Mouse (Mus musculus) cortical plate, adult 2 months (tissue): Measurements from ENCODE around the gene Prok1. TPM values are rescaled to one million over a fixed set of nuclear protein-coding genes. Genes with fewer than 3 reads are reported as not detected.

Source experiments
- H3K27ac ChIP-seq: fragments of 200-500 bp; 2 replicates; pipeline ENCODE4 v1.5.1; 2012; ENCODE audit warnings: low read length, control low read depth, inconsistent platforms; ENCODE audit not compliant: insufficient read depth
- H3K4me1 ChIP-seq: fragments of 200-500 bp; 2 replicates; pipeline ENCODE4 v1.6.1; 2011; ENCODE audit warnings: low read length; ENCODE audit not compliant: control insufficient read depth, insufficient read depth
- H3K4me3 ChIP-seq: fragments of 200-500 bp; 2 replicates; pipeline ENCODE4 v1.5.1; 2011; ENCODE audit warnings: mild to moderate bottlenecking, low read length, control low read depth; ENCODE audit not compliant: insufficient read depth
- CTCF ChIP-seq: fragments of 200-500 bp; IDR thresholded peaks from 2 replicates; pipeline ENCODE4 v1.5.1; 2011; ENCODE audit warnings: mild to moderate bottlenecking, control low read depth, low read length; ENCODE audit not compliant: insufficient read depth; ENCODE audit errors: extremely low read depth
- POLR2A ChIP-seq: fragments of 200-500 bp; IDR thresholded peaks from 2 replicates; pipeline ENCODE4 v1.6.1; 2011; ENCODE audit warnings: mild to moderate bottlenecking, low read length, control low read depth; ENCODE audit not compliant: insufficient read depth; ENCODE audit errors: extremely low read depth
- polyA plus RNA-seq: library from polyadenylated mRNA; depleted of rRNA; stranded (reverse); fragments of >200 nt; gene quantifications from 2 replicates; pipeline ENCODE4 v1.2.3, GENCODE M21; 2012; rRNA removed

The Prok1 gene
- 0.06 and 0.10 TPM in 2 replicates for polyA plus RNA-seq

GRCm38 (mm10) chr3:107239607-107240006 is at the start of gene Prok1:
Prok1 (minus strand) TSS chr3:107239707.
- Histone ChIP-seq H3K4me3 (no peak within 1 kb of the TSS), H3K27ac (no peak within 1 kb of the TSS), H3K4me1 (no peaks in the 10 kb centered on the region)
- TF ChIP-seq POLR2A (no peak), CTCF (no peak)

GRCm38 (mm10) chr3:107287346-107287745 is 47.8 kb upstream of the Prok1 start:
- TF ChIP-seq POLR2A, result no peak
- TF ChIP-seq CTCF, result no peak
- no peaks in the 10 kb centered on the region; the same call in 1 of the 2 replicates for H3K4me1 ChIP-seq
- H3K4me3 ChIP-seq, result no peak overlapping the region
- no peak overlapping the region for H3K27ac ChIP-seq

- Histone ChIP-seq H3K4me3 (no peak overlapping the region), H3K4me1 (no peaks in the 10 kb centered on the region; the same call in 1 of the 2 replicates), H3K27ac (no peak overlapping the region)
- no peak for TF ChIP-seq CTCF
- TF ChIP-seq POLR2A, result no peak
Observed at GRCm38 (mm10) chr3:107286123-107286522, 46.6 kb upstream of the Prok1 start.

- no peaks in the 10 kb centered on the region for H3K4me1 ChIP-seq
- peak within 1 kb of the TSS; percentile 83 for H3K4me3 ChIP-seq
- TF ChIP-seq CTCF (no peak), POLR2A (peak; percentile 61)
- no peak within 1 kb of the TSS for H3K27ac ChIP-seq
Observed at GRCm38 (mm10) chr3:107278479-107279269, 39.2 kb upstream of the Prok1 start, which contains the start of gene Lamtor5. Lamtor5 (plus strand) TSS chr3:107278858.

- TF ChIP-seq CTCF (no peak), POLR2A (no peak)
- Histone ChIP-seq H3K4me3 (no peak overlapping the region), H3K4me1 (no peaks in the 10 kb centered on the region), H3K27ac (no peak overlapping the region)
Observed at GRCm38 (mm10) chr3:107276626-107277025, 37.1 kb upstream of the Prok1 start.

GRCm38 (mm10) chr3:107275996-107276395 is 36.5 kb upstream of the Prok1 start:
- Histone ChIP-seq H3K4me3 (no peak overlapping the region), H3K4me1 (no peaks in the 10 kb centered on the region), H3K27ac (no peak overlapping the region)
- TF ChIP-seq POLR2A, result no peak
- TF ChIP-seq CTCF, result no peak

GRCm38 (mm10) chr3:107275351-107275750 is 35.8 kb upstream of the Prok1 start:
- no peak for TF ChIP-seq CTCF
- no peak for TF ChIP-seq POLR2A
- Histone ChIP-seq H3K4me1 (no peaks in the 10 kb centered on the region), H3K4me3 (no peak overlapping the region), H3K27ac (no peak overlapping the region)

GRCm38 (mm10) chr3:107273820-107274219 is 34.3 kb upstream of the Prok1 start:
- no peak overlapping the region for H3K4me3 ChIP-seq
- H3K27ac ChIP-seq, result no peak overlapping the region
- no peak for TF ChIP-seq POLR2A
- TF ChIP-seq CTCF, result peak; percentile 91
- no peaks in the 10 kb centered on the region for H3K4me1 ChIP-seq

GRCm38 (mm10) chr3:107272433-107272832 is 32.9 kb upstream of the Prok1 start:
- Histone ChIP-seq H3K4me3 (no peak overlapping the region), H3K27ac (no peak overlapping the region), H3K4me1 (no peaks in the 10 kb centered on the region)
- TF ChIP-seq CTCF (no peak), POLR2A (no peak)

GRCm38 (mm10) chr3:107266814-107267345 is 27.4 kb upstream of the Prok1 start:
- H3K4me1 ChIP-seq, result no peaks in the 10 kb centered on the region
- no peak overlapping the region for H3K27ac ChIP-seq
- no peak for TF ChIP-seq CTCF
- no peak for TF ChIP-seq POLR2A
- no peak overlapping the region for H3K4me3 ChIP-seq

GRCm38 (mm10) chr3:107261851-107262165 is 22.3 kb upstream of the Prok1 start:
- no peak overlapping the region for H3K4me3 ChIP-seq
- H3K27ac ChIP-seq, result no peak overlapping the region
- peaks cover 3% of the 10 kb centered on the region for H3K4me1 ChIP-seq
- no peak for TF ChIP-seq CTCF
- TF ChIP-seq POLR2A, result no peak
